Mouse (Mus musculus) intestine, embryonic 15.5 days (tissue): Measurements from ENCODE around the gene Wwox. TPM values are rescaled to one million over a fixed set of nuclear protein-coding genes. Genes with fewer than 3 reads are reported as not detected.
A peak's percentile ranks its signal among the peaks of the same experiment; 100 is the strongest.
"Not testable (repeated sequence)": the region's sequence is repeated elsewhere in the genome, so short reads cannot be mapped to it uniquely, and the experiment has no call there.

ENCODE experiments used
- ATAC-seq: fragments of 200-750 bp; cut with Nextera tagmentation; 2 replicates; pipeline ENCODE4 v1.8.0; 2017; ENCODE audit warnings: moderate TSS enrichment, moderate library complexity
- H3K27ac ChIP-seq: fragments of 300-500 bp; sonication (generic); 2 replicates; pipeline ENCODE4 v1.5.1; 2015; ENCODE audit warnings: mild to moderate bottlenecking, inconsistent platforms
- H3K27me3 ChIP-seq: fragments of 300-500 bp; sonication (generic); replicated peaks from 2 replicates; pipeline ENCODE4 v1.6.1; 2015; ENCODE audit warnings: inconsistent platforms
- H3K36me3 ChIP-seq: fragments of 300-500 bp; sonication (generic); 2 replicates; pipeline ENCODE4 v1.6.1; 2015; ENCODE audit warnings: inconsistent platforms
- H3K4me1 ChIP-seq: fragments of 300-500 bp; sonication (generic); replicated peaks from 2 replicates; pipeline ENCODE4 v1.6.1; 2015; ENCODE audit warnings: inconsistent platforms
- H3K4me2 ChIP-seq: fragments of 300-500 bp; sonication (generic); replicated peaks from 2 replicates; pipeline ENCODE4 v1.6.1; 2015; ENCODE audit warnings: mild to moderate bottlenecking, inconsistent platforms
- H3K4me3 ChIP-seq: fragments of 300-500 bp; sonication (generic); replicated peaks from 2 replicates; pipeline ENCODE4 v1.5.1; 2015; ENCODE audit warnings: inconsistent platforms
- H3K9ac ChIP-seq: fragments of 300-500 bp; sonication (generic); 2 replicates; pipeline ENCODE4 v1.6.1; 2015; ENCODE audit warnings: inconsistent platforms
- H3K9me3 ChIP-seq: fragments of 300-500 bp; sonication (generic); 2 replicates; pipeline ENCODE4 v1.6.1; 2016; ENCODE audit warnings: inconsistent platforms
- WGBS: fragments of 180-500 bp; shearing (Covaris S2); methylation state at CpG from one replicate; pipeline ENCODE4 v1.1.7; 2015; 5-methylcytosine and 5-hydroxymethylcytosine counted together
- polyA plus RNA-seq: library from polyadenylated mRNA; unstranded; fragments of >200 nt; fragmentation: Nextera tagmentation; extraction: Ambion mirVana; gene quantifications from 2 replicates; pipeline ENCODE4 v1.2.1, GENCODE M21; 2015

Gene Wwox
- polyA plus RNA-seq, 1 experiment from 2014 or later, result 11.6 TPM

GRCm38 (mm10) chr8:114813830-114814229, 374.4 kb downstream of the Wwox start:
- no peak overlapping the region for H3K4me2 ChIP-seq
- H3K27ac ChIP-seq, result no peak overlapping the region
- no peak overlapping the region for H3K9ac ChIP-seq
- no peak for ATAC-seq
- 93% methylated on average over 10 of the region's 10 CpGs for WGBS
- H3K36me3 ChIP-seq, result no peaks in the 10 kb centered on the region
- no peaks in the 10 kb centered on the region for H3K27me3 ChIP-seq
- peaks cover 3% of the 10 kb centered on the region; the same call in 1 of the 2 replicates for H3K4me1 ChIP-seq
- H3K9me3 ChIP-seq, result no peaks in the 10 kb centered on the region
- no peak overlapping the region for H3K4me3 ChIP-seq

- no peak overlapping the region for H3K4me3 ChIP-seq
- H3K27ac ChIP-seq, result no peak overlapping the region
- H3K4me1 ChIP-seq, result peaks cover 3% of the 10 kb centered on the region; the same call in 1 of the 2 replicates
- H3K36me3 ChIP-seq, result no peaks in the 10 kb centered on the region
- no peak for ATAC-seq
- H3K9me3 ChIP-seq, result no peaks in the 10 kb centered on the region
- no peak overlapping the region for H3K9ac ChIP-seq
- WGBS, result 42% methylated on average over 10 of the region's 10 CpGs
- H3K4me2 ChIP-seq, result no peak overlapping the region
- H3K27me3 ChIP-seq, result no peaks in the 10 kb centered on the region
Observed at GRCm38 (mm10) chr8:114814769-114815736, 375.6 kb downstream of the Wwox start.

GRCm38 (mm10) chr8:114816343-114816742, 376.9 kb downstream of the Wwox start:
- Histone ChIP-seq H3K27ac (no peak overlapping the region), H3K4me2 (no peak overlapping the region), H3K36me3 (no peaks in the 10 kb centered on the region), H3K4me3 (no peak overlapping the region), H3K4me1 (peaks cover 3% of the 10 kb centered on the region; the same call in 1 of the 2 replicates), H3K27me3 (no peaks in the 10 kb centered on the region), H3K9ac (no peak overlapping the region), H3K9me3 (no peaks in the 10 kb centered on the region)
- ATAC-seq, result no peak
- WGBS, result 74% methylated on average over 12 of the region's 12 CpGs

- Histone ChIP-seq H3K4me3 (no peak overlapping the region), H3K9ac (no peak overlapping the region), H3K4me1 (peaks cover 3% of the 10 kb centered on the region), H3K9me3 (no peaks in the 10 kb centered on the region), H3K4me2 (no peak overlapping the region), H3K36me3 (no peaks in the 10 kb centered on the region), H3K27ac (no peak overlapping the region), H3K27me3 (no peaks in the 10 kb centered on the region)
- no peak for ATAC-seq
- 62% methylated on average over 4 of the region's 4 CpGs for WGBS
Observed at GRCm38 (mm10) chr8:114816949-114817348, 377.5 kb downstream of the Wwox start.

GRCm38 (mm10) chr8:114821543-114821942, 382.1 kb downstream of the Wwox start:
- H3K9me3 ChIP-seq, result no peaks in the 10 kb centered on the region
- H3K4me3 ChIP-seq, result no peak overlapping the region
- H3K36me3 ChIP-seq, result no peaks in the 10 kb centered on the region
- no peaks in the 10 kb centered on the region for H3K27me3 ChIP-seq
- no peak overlapping the region for H3K4me2 ChIP-seq
- 42% methylated on average over 8 of the region's 8 CpGs for WGBS
- peaks cover 3% of the 10 kb centered on the region; the same call in 1 of the 2 replicates for H3K4me1 ChIP-seq
- no peak overlapping the region for H3K9ac ChIP-seq
- H3K27ac ChIP-seq, result peak overlapping the region; percentile 41; the same call in 1 of the 2 replicates
- peak; percentile 71 for ATAC-seq

- Histone ChIP-seq H3K4me2 (no peak overlapping the region), H3K27me3 (no peaks in the 10 kb centered on the region), H3K27ac (no peak overlapping the region), H3K4me1 (peaks cover 3% of the 10 kb centered on the region; the same call in 1 of the 2 replicates), H3K9ac (no peak overlapping the region), H3K4me3 (no peak overlapping the region), H3K9me3 (no peaks in the 10 kb centered on the region), H3K36me3 (no peaks in the 10 kb centered on the region)
- 90% methylated on average over 8 of the region's 8 CpGs for WGBS
- ATAC-seq, result no peak
Observed at GRCm38 (mm10) chr8:114825460-114825859, 386.0 kb downstream of the Wwox start.

GRCm38 (mm10) chr8:114826991-114827390, 387.5 kb downstream of the Wwox start:
- H3K36me3 ChIP-seq, result no peaks in the 10 kb centered on the region
- no peaks in the 10 kb centered on the region for H3K9me3 ChIP-seq
- no peaks in the 10 kb centered on the region for H3K27me3 ChIP-seq
- 83% methylated on average over 5 of the region's 5 CpGs for WGBS
- H3K4me2 ChIP-seq, result no peak overlapping the region
- ATAC-seq, result no peak
- H3K27ac ChIP-seq, result no peak overlapping the region
- no peak overlapping the region for H3K9ac ChIP-seq
- H3K4me3 ChIP-seq, result no peak overlapping the region
- peaks cover 3% of the 10 kb centered on the region; the same call in 1 of the 2 replicates for H3K4me1 ChIP-seq

- not testable (repeated sequence) for H3K9me3 ChIP-seq, H3K4me1 ChIP-seq, H3K4me2 ChIP-seq, ATAC-seq, H3K9ac ChIP-seq, H3K27me3 ChIP-seq, H3K36me3 ChIP-seq, H3K4me3 ChIP-seq, H3K27ac ChIP-seq
- 43% methylated on average over 1 of the region's 1 CpGs for WGBS
Observed at GRCm38 (mm10) chr8:114827810-114828209, 388.4 kb downstream of the Wwox start.

- 53% methylated on average over 9 of the region's 9 CpGs for WGBS
- Histone ChIP-seq H3K9me3 (no peaks in the 10 kb centered on the region), H3K4me1 (peaks cover 6% of the 10 kb centered on the region; the same call in 1 of the 2 replicates), H3K27ac (no peak overlapping the region), H3K4me2 (no peak overlapping the region), H3K9ac (no peak overlapping the region), H3K36me3 (no peaks in the 10 kb centered on the region), H3K27me3 (no peaks in the 10 kb centered on the region), H3K4me3 (no peak overlapping the region)
- no peak for ATAC-seq
Observed at GRCm38 (mm10) chr8:114831595-114831994, 392.1 kb downstream of the Wwox start.

GRCm38 (mm10) chr8:114832251-114832774, 392.9 kb downstream of the Wwox start:
- no peak overlapping the region for H3K9ac ChIP-seq
- no peak overlapping the region for H3K4me3 ChIP-seq
- H3K27me3 ChIP-seq, result no peaks in the 10 kb centered on the region
- no peaks in the 10 kb centered on the region for H3K9me3 ChIP-seq
- ATAC-seq, result no peak
- H3K36me3 ChIP-seq, result no peaks in the 10 kb centered on the region
- peaks cover 6% of the 10 kb centered on the region; the same call in 1 of the 2 replicates for H3K4me1 ChIP-seq
- no peak overlapping the region for H3K27ac ChIP-seq
- no peak overlapping the region for H3K4me2 ChIP-seq
- 64% methylated on average over 8 of the region's 8 CpGs for WGBS

GRCm38 (mm10) chr8:114834730-114835129, 395.3 kb downstream of the Wwox start:
- no peak overlapping the region for H3K27ac ChIP-seq
- H3K4me2 ChIP-seq, result no peak overlapping the region
- H3K4me1 ChIP-seq, result peaks cover 6% of the 10 kb centered on the region; the same call in 1 of the 2 replicates
- no peak for ATAC-seq
- WGBS, result 85% methylated on average over 15 of the region's 15 CpGs
- no peaks in the 10 kb centered on the region for H3K36me3 ChIP-seq
- no peak overlapping the region for H3K9ac ChIP-seq
- H3K4me3 ChIP-seq, result no peak overlapping the region
- no peaks in the 10 kb centered on the region for H3K9me3 ChIP-seq
- no peaks in the 10 kb centered on the region for H3K27me3 ChIP-seq

GRCm38 (mm10) chr8:114839998-114840397, 400.5 kb downstream of the Wwox start:
- no peak for ATAC-seq
- Histone ChIP-seq H3K4me3 (no peak overlapping the region), H3K4me1 (no peaks in the 10 kb centered on the region), H3K9me3 (no peaks in the 10 kb centered on the region), H3K27ac (no peak overlapping the region), H3K4me2 (no peak overlapping the region), H3K27me3 (no peaks in the 10 kb centered on the region), H3K9ac (no peak overlapping the region), H3K36me3 (no peaks in the 10 kb centered on the region)
- 90% methylated on average over 10 of the region's 10 CpGs for WGBS
